Mouse (Mus musculus): ENCODE data around the gene Ndufa11. TPM values are rescaled to one million over a fixed set of nuclear protein-coding genes. Genes with fewer than 3 reads are reported as not detected.

The Ndufa11 gene
- polyA plus RNA-seq, 1 experiment from 2014 or later: 424 TPM

DNA sequence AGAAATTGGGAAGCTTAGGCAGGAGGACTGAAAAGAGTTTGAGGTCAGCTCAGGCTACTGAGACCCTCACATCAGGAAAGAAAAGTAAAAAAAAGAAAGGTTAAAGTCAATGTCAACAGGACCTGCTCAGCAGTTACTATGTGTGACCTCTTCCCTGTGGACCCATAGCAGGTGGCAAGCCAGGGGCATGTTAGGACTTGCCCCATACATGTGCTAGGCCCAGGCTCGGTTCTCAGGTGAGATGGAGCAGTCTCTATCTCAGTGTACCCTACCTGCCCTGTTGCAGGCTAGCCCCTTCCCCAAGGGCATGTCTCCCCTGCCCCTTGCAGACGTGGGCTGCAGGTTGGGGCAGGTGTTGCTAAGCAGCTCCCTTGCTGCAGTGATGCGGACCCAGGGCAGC is 7.9 kb upstream of the Ndufa11 start:
- no peak overlapping the region for H3K4me3 ChIP-seq (ENCODE audit: low read length)
- ATAC-seq (ENCODE audit: low read depth): no peak
- no peak overlapping the region for H3K4me2 ChIP-seq (ENCODE audit: low read depth, low read length)
- H3K9ac ChIP-seq (ENCODE audit: low read length): no peak overlapping the region
- WGBS: 82% methylated on average over 3 of the region's 3 CpGs
- no peaks in the 10 kb centered on the region for H3K9me3 ChIP-seq (ENCODE audit: control insufficient read depth, low read length)
- H3K36me3 ChIP-seq (ENCODE audit: control insufficient read depth, insufficient read depth, low read length): peaks cover 64% of the 10 kb centered on the region
- H3K27ac ChIP-seq (ENCODE audit: low read length): no peak overlapping the region
- no peaks in the 10 kb centered on the region for H3K4me1 ChIP-seq (replicated peaks; ENCODE audit: control insufficient read depth, insufficient read depth, low read length)
- H3K27me3 ChIP-seq (ENCODE audit: control insufficient read depth, insufficient read depth, low read depth, low read length): no peaks in the 10 kb centered on the region

DNA sequence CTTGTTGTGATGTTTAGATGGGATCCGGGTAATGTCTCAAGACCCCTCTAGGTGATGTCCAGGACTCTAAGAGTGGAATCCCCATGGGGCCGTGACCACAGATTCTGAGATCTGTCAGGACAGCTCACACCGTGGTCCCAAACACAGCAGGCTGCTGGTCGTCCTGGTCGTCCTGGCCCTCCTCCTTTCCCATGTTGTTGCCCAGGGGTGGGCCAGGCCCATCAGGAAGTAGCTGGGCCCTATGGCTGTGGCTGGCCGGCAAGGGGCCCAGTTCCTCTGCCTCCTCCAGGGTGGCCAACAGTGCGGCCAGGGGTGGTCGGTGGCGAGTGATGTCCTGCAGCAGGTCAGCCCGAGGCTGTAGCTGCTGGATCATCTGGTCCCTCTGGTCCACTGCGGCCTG is 2.2 kb upstream of the Ndufa11 start:
- Histone ChIP-seq H3K4me1 (replicated peaks; ENCODE audit: control insufficient read depth, insufficient read depth, low read length) (peaks cover 15% of the 10 kb centered on the region), H3K27me3 (ENCODE audit: control insufficient read depth, insufficient read depth, low read depth, low read length) (no peaks in the 10 kb centered on the region), H3K9me3 (ENCODE audit: control insufficient read depth, low read length) (no peaks in the 10 kb centered on the region), H3K9ac (ENCODE audit: low read length) (no peak overlapping the region), H3K4me2 (ENCODE audit: low read depth, low read length) (no peak overlapping the region), H3K4me3 (ENCODE audit: low read length) (no peak overlapping the region), H3K27ac (ENCODE audit: low read length) (no peak overlapping the region), H3K36me3 (ENCODE audit: control insufficient read depth, insufficient read depth, low read length) (peaks cover 15% of the 10 kb centered on the region)
- 53% methylated on average over 11 of the region's 11 CpGs for WGBS
- ATAC-seq (ENCODE audit: low read depth): no peak

DNA sequence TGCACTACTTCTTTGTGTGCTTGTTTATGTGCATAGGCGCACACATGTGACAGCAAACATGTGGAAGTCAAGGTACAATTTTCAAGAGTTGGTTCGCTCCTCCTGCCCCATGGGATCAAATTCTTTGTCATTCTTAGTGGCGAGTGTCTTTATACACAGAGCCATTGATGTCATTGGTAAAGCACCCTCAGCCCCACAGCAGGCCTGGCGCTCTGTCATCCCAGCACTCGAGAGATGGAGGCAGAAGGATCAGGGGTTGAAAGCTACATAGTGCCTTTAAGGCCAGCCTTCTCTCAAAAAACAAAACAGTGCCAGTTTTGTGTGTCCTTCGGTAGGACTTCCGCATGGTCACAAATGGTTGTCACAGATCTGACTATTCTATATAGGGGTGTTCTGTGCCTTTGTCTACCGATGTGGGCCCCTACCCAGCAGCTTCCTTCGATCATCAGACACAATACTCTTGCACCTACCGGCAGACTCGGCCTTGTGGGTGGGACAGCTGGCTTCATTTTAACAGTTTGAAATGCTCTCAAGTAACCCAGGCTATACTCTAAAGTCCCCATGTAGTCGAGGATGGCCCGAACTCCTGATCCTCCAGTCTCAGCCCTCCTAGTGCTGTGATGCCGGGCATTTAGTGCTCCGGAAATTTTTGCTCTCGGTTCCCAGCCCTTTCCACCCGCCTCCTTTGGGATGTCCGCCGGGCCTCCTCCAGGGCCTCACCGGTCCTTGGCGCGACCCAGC is 1.5 kb upstream of the Ndufa11 start:
- ATAC-seq (ENCODE audit: low read depth): no peak
- peak overlapping the region; percentile 77 for H3K4me2 ChIP-seq (ENCODE audit: low read depth, low read length)
- 24% methylated on average over 22 of the region's 22 CpGs for WGBS
- no peaks in the 10 kb centered on the region for H3K27me3 ChIP-seq (ENCODE audit: control insufficient read depth, insufficient read depth, low read depth, low read length)
- peaks cover 15% of the 10 kb centered on the region for H3K4me1 ChIP-seq (replicated peaks; ENCODE audit: control insufficient read depth, insufficient read depth, low read length)
- H3K4me3 ChIP-seq (ENCODE audit: low read length): peak overlapping the region; percentile 89
- no peaks in the 10 kb centered on the region for H3K9me3 ChIP-seq (ENCODE audit: control insufficient read depth, low read length)
- peak overlapping the region; percentile 79 for H3K27ac ChIP-seq (ENCODE audit: low read length)
- H3K36me3 ChIP-seq (ENCODE audit: control insufficient read depth, insufficient read depth, low read length): peaks cover 8% of the 10 kb centered on the region
- H3K9ac ChIP-seq (ENCODE audit: low read length): peak overlapping the region; percentile 86

DNA sequence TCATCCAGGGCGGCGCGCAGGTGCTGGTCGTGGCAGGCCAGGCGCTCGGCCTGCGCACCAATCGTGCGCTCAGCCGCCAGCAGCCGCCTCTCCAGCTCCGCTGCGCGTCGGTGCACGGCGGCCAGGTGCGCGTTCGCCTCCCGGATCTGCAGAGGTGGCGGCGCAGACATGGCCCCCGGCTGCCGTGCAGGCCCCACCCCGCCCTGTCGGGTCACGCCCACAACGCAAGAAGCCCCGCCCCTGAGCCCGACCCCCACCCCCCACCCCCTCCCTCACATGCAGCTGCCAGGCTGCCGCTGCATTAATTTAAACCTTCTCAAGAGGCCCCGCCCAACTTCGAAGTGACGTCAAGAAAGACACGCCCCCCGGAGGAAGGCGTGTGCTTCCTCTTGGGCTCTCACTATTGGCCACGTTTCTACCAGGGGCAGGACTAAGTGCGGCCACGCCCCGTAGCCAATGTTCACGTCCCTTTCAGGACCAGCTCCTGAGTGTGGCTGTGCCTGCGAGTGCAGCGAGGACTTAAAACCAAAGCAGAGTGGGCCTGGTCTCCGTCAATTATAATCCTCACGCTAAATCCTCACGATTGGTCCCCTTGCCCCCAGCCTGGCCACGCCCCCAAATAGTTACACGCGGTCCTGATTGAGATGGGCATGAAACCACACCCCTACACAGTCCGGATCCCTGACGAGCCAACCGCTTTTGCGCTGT is 758 bp upstream of the Ndufa11 start:
- H3K27me3 ChIP-seq (ENCODE audit: control insufficient read depth, insufficient read depth, low read depth, low read length): no peaks in the 10 kb centered on the region
- H3K27ac ChIP-seq (ENCODE audit: low read length): peak overlapping the region; percentile 79
- H3K4me3 ChIP-seq (ENCODE audit: low read length): peak overlapping the region; percentile 89
- peak overlapping the region; percentile 77 for H3K4me2 ChIP-seq (ENCODE audit: low read depth, low read length)
- peaks cover 15% of the 10 kb centered on the region for H3K4me1 ChIP-seq (replicated peaks; ENCODE audit: control insufficient read depth, insufficient read depth, low read length)
- no peaks in the 10 kb centered on the region for H3K9me3 ChIP-seq (ENCODE audit: control insufficient read depth, low read length)
- WGBS: under 1% methylated on average over 50 of the region's 55 CpGs
- peak; percentile 94 for ATAC-seq (ENCODE audit: low read depth)
- peak overlapping the region; percentile 95 for H3K9ac ChIP-seq (ENCODE audit: low read length)
- peaks cover 4% of the 10 kb centered on the region for H3K36me3 ChIP-seq (ENCODE audit: control insufficient read depth, insufficient read depth, low read length)

DNA sequence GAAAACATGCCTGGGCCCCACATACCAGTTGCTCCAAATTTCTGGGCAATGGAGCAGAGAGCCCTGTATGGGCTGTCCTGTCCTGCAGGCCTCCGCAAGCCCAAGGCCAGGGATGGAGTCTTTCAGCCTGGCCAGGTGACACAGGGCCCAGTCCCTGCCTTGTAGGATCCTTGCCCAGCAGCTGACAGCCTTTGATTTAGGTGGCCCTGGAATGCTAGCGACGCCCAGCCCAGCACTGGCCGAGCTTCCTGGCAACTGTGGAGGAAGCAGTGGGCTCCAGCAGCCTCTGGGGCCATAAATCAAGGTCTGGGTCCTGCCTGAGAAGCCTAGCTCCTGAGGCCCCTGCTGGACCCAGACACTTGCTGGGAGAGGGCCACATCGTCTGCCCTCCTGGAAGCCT is 4.9 kb downstream of the Ndufa11 start:
- H3K9ac ChIP-seq (ENCODE audit: low read length): peak overlapping the region; percentile 24

DNA sequence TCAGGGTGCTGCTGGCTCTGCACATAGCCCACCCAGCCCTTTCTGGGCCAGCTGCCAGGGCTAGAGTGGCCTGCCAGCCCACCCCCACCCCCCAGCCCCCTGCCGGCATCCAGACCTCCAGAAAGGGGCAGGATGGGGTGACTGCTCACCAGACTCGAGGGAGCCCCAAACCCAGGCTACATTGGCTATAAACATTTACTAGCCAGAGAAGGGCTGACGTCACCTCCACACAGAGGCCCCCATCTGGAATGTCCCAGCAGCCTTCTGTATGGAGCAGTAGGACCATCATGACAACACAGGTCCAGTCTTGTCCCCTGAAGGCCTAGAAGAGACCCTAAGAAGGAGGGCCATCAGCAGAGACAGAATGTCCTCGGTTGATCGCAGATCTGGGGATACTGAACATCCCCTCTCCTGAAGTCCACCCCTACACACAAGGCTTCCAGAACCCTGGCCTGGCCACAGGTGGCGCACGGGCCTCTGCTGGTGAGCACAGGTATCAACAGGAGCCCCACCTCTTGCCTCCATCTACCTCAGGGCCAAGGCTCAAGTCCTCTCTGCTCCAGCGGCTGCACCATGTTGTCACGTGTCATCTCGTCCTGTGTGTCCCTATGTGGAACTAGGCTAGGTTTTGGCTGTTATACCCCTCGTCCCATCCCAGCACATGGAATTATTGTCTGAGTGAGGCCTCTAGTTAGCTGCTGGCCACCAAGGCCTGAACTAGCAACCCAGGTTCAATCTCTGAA is 6.0 kb downstream of the Ndufa11 start:
- H3K4me3 ChIP-seq (ENCODE audit: low read length): no peak overlapping the region
- peaks cover 3% of the 10 kb centered on the region for H3K9me3 ChIP-seq (ENCODE audit: control insufficient read depth, low read length)
- H3K27me3 ChIP-seq (ENCODE audit: control insufficient read depth, insufficient read depth, low read depth, low read length): no peaks in the 10 kb centered on the region
- no peak overlapping the region for H3K27ac ChIP-seq (ENCODE audit: low read length)
- peaks cover 24% of the 10 kb centered on the region for H3K4me1 ChIP-seq (replicated peaks; ENCODE audit: control insufficient read depth, insufficient read depth, low read length)
- H3K36me3 ChIP-seq (ENCODE audit: control insufficient read depth, insufficient read depth, low read length): peaks cover 17% of the 10 kb centered on the region
- 68% methylated on average over 11 of the region's 11 CpGs for WGBS
- H3K4me2 ChIP-seq (ENCODE audit: low read depth, low read length): no peak overlapping the region
- ATAC-seq (ENCODE audit: low read depth): no peak
- no peak overlapping the region for H3K9ac ChIP-seq (ENCODE audit: low read length)

More for the DNA sequence above, 4.9 kb downstream of the Ndufa11 start:
- H3K9me3 ChIP-seq (ENCODE audit: control insufficient read depth, low read length): peaks cover 3% of the 10 kb centered on the region
- no peak overlapping the region for H3K4me2 ChIP-seq (ENCODE audit: low read depth, low read length)
- peaks cover 17% of the 10 kb centered on the region for H3K36me3 ChIP-seq (ENCODE audit: control insufficient read depth, insufficient read depth, low read length)
- no peak overlapping the region for H3K4me3 ChIP-seq (ENCODE audit: low read length)
- WGBS: 65% methylated on average over 5 of the region's 5 CpGs
- H3K27me3 ChIP-seq (ENCODE audit: control insufficient read depth, insufficient read depth, low read depth, low read length): no peaks in the 10 kb centered on the region
- H3K27ac ChIP-seq (ENCODE audit: low read length): peak overlapping the region; percentile 8; the same call in 1 of the 2 replicates
- peaks cover 16% of the 10 kb centered on the region for H3K4me1 ChIP-seq (replicated peaks; ENCODE audit: control insufficient read depth, insufficient read depth, low read length)
- no peak for ATAC-seq (ENCODE audit: low read depth)

DNA sequence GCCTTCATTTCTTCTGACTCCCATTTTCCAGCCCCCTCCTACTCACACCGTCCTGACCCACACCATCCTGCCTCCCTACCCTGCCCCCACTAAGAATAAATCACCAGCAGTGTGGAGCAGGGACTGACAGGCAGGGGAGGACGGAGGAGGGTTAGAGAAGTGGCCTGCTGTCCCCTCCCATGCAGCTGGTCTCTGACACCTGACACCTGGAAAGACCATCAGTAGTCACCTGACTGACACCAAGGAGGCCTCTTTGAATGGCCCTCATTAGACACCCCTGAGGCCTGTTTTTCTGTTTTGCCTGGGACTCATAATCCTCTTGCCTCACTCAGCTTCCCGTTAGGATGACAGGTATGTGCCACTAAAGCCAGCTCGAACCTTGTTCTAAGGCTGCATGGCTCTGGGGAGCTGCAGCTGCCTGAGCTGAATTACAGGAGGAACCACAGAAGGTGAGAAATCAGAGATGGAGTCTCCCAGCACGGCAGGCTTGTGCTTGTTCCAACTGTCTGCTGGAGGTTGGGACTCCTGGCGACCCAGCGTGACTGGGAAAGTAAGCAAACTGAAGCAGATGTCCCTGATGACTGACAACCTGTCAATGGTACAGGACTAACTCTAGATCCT is 9.6 kb downstream of the Ndufa11 start:
- no peak for ATAC-seq (ENCODE audit: low read depth)
- no peaks in the 10 kb centered on the region for H3K27me3 ChIP-seq (ENCODE audit: control insufficient read depth, insufficient read depth, low read depth, low read length)
- WGBS: 14% methylated on average over 7 of the region's 7 CpGs
- 0 out of 2 replicates have a peak overlapping the region, but pooled peaks have one; percentile 46 for H3K27ac ChIP-seq (ENCODE audit: low read length)
- no peak overlapping the region for H3K4me3 ChIP-seq (ENCODE audit: low read length)
- peaks cover 26% of the 10 kb centered on the region for H3K4me1 ChIP-seq (replicated peaks; ENCODE audit: control insufficient read depth, insufficient read depth, low read length)
- 0 out of 2 replicates have a peak overlapping the region, but pooled peaks have one; percentile 40 for H3K9ac ChIP-seq (ENCODE audit: low read length)
- H3K4me2 ChIP-seq (ENCODE audit: low read depth, low read length): no peak overlapping the region; the same call in 1 of the 2 replicates
- H3K9me3 ChIP-seq (ENCODE audit: control insufficient read depth, low read length): peaks cover 3% of the 10 kb centered on the region
- peaks cover 11% of the 10 kb centered on the region for H3K36me3 ChIP-seq (ENCODE audit: control insufficient read depth, insufficient read depth, low read length)

DNA sequence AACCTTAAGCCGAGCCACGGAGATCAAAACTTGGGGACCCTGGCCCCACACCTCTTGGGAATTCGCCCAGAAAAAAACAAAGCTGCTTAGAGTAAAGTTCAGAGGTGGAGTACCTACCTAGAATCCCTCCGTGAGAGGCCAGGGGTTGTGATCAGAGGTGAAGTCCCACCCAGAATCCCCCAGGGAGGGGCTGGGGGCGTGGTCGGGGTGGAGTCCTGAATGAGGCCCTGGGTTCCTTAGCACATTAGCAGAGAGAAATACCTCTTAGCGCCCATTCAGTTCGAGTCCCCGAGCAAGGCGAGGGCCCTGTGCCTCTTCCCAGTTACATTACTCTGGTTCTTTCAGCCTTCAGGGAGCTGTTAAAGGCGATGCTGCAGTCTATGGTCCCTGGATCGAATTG is 10.1 kb downstream of the Ndufa11 start:
- Histone ChIP-seq H3K4me1 (replicated peaks; ENCODE audit: control insufficient read depth, insufficient read depth, low read length) (peaks cover 26% of the 10 kb centered on the region), H3K27ac (ENCODE audit: low read length) (0 out of 2 replicates have a peak overlapping the region, but pooled peaks have one; percentile 46), H3K36me3 (ENCODE audit: control insufficient read depth, insufficient read depth, low read length) (peaks cover 8% of the 10 kb centered on the region), H3K27me3 (ENCODE audit: control insufficient read depth, insufficient read depth, low read depth, low read length) (no peaks in the 10 kb centered on the region), H3K4me3 (ENCODE audit: low read length) (no peak overlapping the region), H3K9me3 (ENCODE audit: control insufficient read depth, low read length) (peaks cover 3% of the 10 kb centered on the region), H3K4me2 (ENCODE audit: low read depth, low read length) (peak overlapping the region; percentile 23), H3K9ac (ENCODE audit: low read length) (peak overlapping the region; percentile 40; the same call in 1 of the 2 replicates)
- ATAC-seq (ENCODE audit: low read depth): peak; percentile 19
- WGBS: 9% methylated on average over 12 of the region's 12 CpGs

All from lung, embryonic 16.5 days (tissue).